In genomic region chr15:100936176-100936575, GRCm38 (mm10) we compare ENCODE assay signal across 9 mouse cellular contexts.
A peak's percentile ranks its signal among the peaks of the same experiment; 100 is the strongest.
DNase-seq lines count a peak whose midpoint lies in the region; ATAC-seq and TF ChIP-seq lines count a peak whose summit lies in the region.
"Had no signal": no experiment of that assay in that cellular context is flagged by ENCODE, and none has a peak within 500 bp of the region (broad histone marks: within the 10 kb centered on the region; RNA-seq: fewer than 3 reads in every experiment).

No protein-coding gene starts in this region.

- H3K9ac ChIP-seq in liver, postnatal 0 days (replicated peaks): no peak overlapping the region
- H3K9ac ChIP-seq in liver, embryonic 12.5 days: no peak overlapping the region
- H3K9ac ChIP-seq in intestine, embryonic 15.5 days: no peak overlapping the region
- H3K9ac ChIP-seq in neural tube, embryonic 11.5 days (ENCODE audit: low read length): no peak overlapping the region
- H3K9ac ChIP-seq: liver, embryonic 14.5 days had no signal

- no peaks in the 10 kb centered on the region for H3K36me3 ChIP-seq in liver, postnatal 0 days (replicated peaks; ENCODE audit: insufficient read depth, low read length)
- H3K36me3 ChIP-seq in liver, embryonic 12.5 days: no peaks in the 10 kb centered on the region
- H3K36me3 ChIP-seq in intestine, embryonic 15.5 days: no peaks in the 10 kb centered on the region
- no peaks in the 10 kb centered on the region for H3K36me3 ChIP-seq in neural tube, embryonic 11.5 days (ENCODE audit: control insufficient read depth, insufficient read depth, low read length)

- H3K4me2 ChIP-seq in liver, postnatal 0 days (ENCODE audit: low read depth, low read length): peak overlapping the region; percentile 38; the same call in 1 of the 2 replicates
- H3K4me2 ChIP-seq in liver, embryonic 12.5 days: no peak overlapping the region
- H3K4me2 ChIP-seq in intestine, embryonic 15.5 days (replicated peaks): peak overlapping the region; percentile 43
- 0 out of 2 replicates have a peak overlapping the region, but pooled peaks have one; percentile 7 for H3K4me2 ChIP-seq in neural tube, embryonic 11.5 days (ENCODE audit: low read depth)

- no peaks in the 10 kb centered on the region for H3K9me3 ChIP-seq in liver, postnatal 0 days (ENCODE audit: low read length)
- H3K9me3 ChIP-seq in liver, embryonic 12.5 days (replicated peaks): no peaks in the 10 kb centered on the region
- H3K9me3 ChIP-seq in intestine, embryonic 15.5 days: no peaks in the 10 kb centered on the region
- H3K9me3 ChIP-seq in neural tube, embryonic 11.5 days (ENCODE audit: control insufficient read depth, low read length): no peaks in the 10 kb centered on the region

- 60% methylated on average over 24 of the region's 24 CpGs for WGBS in liver, postnatal 0 days (ENCODE audit: insufficient replicate concordance)
- 60% methylated on average over 24 of the region's 24 CpGs for WGBS in liver, embryonic 12.5 days (ENCODE audit: insufficient replicate concordance)
- 35% methylated on average over 24 of the region's 24 CpGs for WGBS in intestine, embryonic 15.5 days
- 52% methylated on average over 24 of the region's 24 CpGs for WGBS in neural tube, embryonic 11.5 days

- H3K4me1 ChIP-seq in liver, postnatal 0 days (ENCODE audit: insufficient read depth): 0 out of 2 replicates have a peak, but pooled peaks cover 3% of the 10 kb centered on the region
- no peaks in the 10 kb centered on the region for H3K4me1 ChIP-seq in liver, embryonic 12.5 days
- H3K4me1 ChIP-seq in intestine, embryonic 15.5 days (replicated peaks): peaks cover 10% of the 10 kb centered on the region
- peaks cover 7% of the 10 kb centered on the region for H3K4me1 ChIP-seq in neural tube, embryonic 11.5 days (ENCODE audit: control insufficient read depth, insufficient read depth, low read length)

- TF ChIP-seq CTCF in liver, postnatal 0 days (IDR thresholded peaks at IDR 0.05; ENCODE audit: low read depth): no peak

- no peaks in the 10 kb centered on the region for H3K27me3 ChIP-seq in liver, postnatal 0 days (ENCODE audit: insufficient read depth, low read length)
- no peaks in the 10 kb centered on the region; the same call in 1 of the 2 replicates for H3K27me3 ChIP-seq in liver, embryonic 12.5 days (replicated peaks)
- no peaks in the 10 kb centered on the region for H3K27me3 ChIP-seq in intestine, embryonic 15.5 days (replicated peaks)
- no peaks in the 10 kb centered on the region for H3K27me3 ChIP-seq in neural tube, embryonic 11.5 days (ENCODE audit: control insufficient read depth, insufficient read depth, low read length)

- H3K4me3 ChIP-seq in liver, postnatal 0 days (ENCODE audit: low read depth, low read length): no peak overlapping the region
- no peak overlapping the region for H3K4me3 ChIP-seq in liver, embryonic 12.5 days
- 0 out of 2 replicates have a peak overlapping the region, but pooled peaks have one; percentile 17 for H3K4me3 ChIP-seq in intestine, embryonic 15.5 days (replicated peaks)
- H3K4me3 ChIP-seq in neural tube, embryonic 11.5 days (ENCODE audit: low read depth, low read length): no peak overlapping the region

- no peak for TF ChIP-seq EP300 in liver, postnatal 0 days (IDR thresholded peaks at IDR 0.05; ENCODE audit: low read depth)

- no peak for ATAC-seq in liver, postnatal 0 days
- ATAC-seq in liver, embryonic 12.5 days: no peak
- no peak for ATAC-seq in intestine, embryonic 15.5 days
- ATAC-seq in neural tube, embryonic 11.5 days (ENCODE audit: insufficient read depth, low FRiP score, low TSS enrichment): no peak

- peak; percentile 29 for DNase-seq in embryo, embryonic 10 days (ENCODE audit: low spot score)
- DNase-seq in embryo, embryonic 11 days: no peak
- DNase-seq in liver, postnatal 0 days: no peak
- peak; percentile 48 for DNase-seq in neural tube, embryonic 11.5 days (ENCODE audit: low spot score)
- no peak for DNase-seq in urinary bladder, adult 18-20 months (ENCODE audit: low spot score in 2 of 2)
- DNase-seq in thymus, postnatal 14 days: no peak

- no peak overlapping the region for H3K27ac ChIP-seq in liver, postnatal 0 days (ENCODE audit: low read depth)
- no peak overlapping the region for H3K27ac ChIP-seq in liver, embryonic 12.5 days
- no peak overlapping the region for H3K27ac ChIP-seq in intestine, embryonic 15.5 days
- H3K27ac ChIP-seq in neural tube, embryonic 11.5 days (ENCODE audit: low read depth, low read length): no peak overlapping the region; the same call in 1 of the 2 replicates
- H3K27ac ChIP-seq: liver, embryonic 14.5 days had no signal

Comparison
In these comparisons a context has a peak if more than half of its experiments do, and no peak if none do; other contexts are left out.
1. DNase-seq: peak in embryo, embryonic 10 days (single experiment) and neural tube, embryonic 11.5 days (single experiment); none in embryo, embryonic 11 days (single experiment), liver, postnatal 0 days (single experiment), urinary bladder, adult 18-20 months (0 of 2) and thymus, postnatal 14 days (single experiment).